Mouse (Mus musculus) urinary bladder, adult 18-20 months (tissue): ENCODE measurements around the gene Mdh2.

Experiments used
- DNase-seq, 2 experiments: peaks; one replicate each; pipeline ENCODE4 v3.0.0; 2022; ENCODE audit warnings: low spot score in 2 of 2, mixed read lengths in 2 of 2

Gene Mdh2

GRCm38 (mm10) chr5:135834769-135835491, 56.6 kb downstream of the Mdh2 start:
- DNase-seq, result peak; percentile 25 to 41

- no peak for DNase-seq
These were observed 57.2 kb downstream of the Mdh2 start for GRCm38 (mm10) chr5:135835492-135835858.

GRCm38 (mm10) chr5:135835981-135836380, 57.7 kb downstream of the Mdh2 start:
- DNase-seq, result no peak
